Mouse (Mus musculus): ENCODE data around the gene Brca1.

GRCm38 (mm10) chr11:101587676-101588075, 35.9 kb upstream of the Brca1 start:
- TF ChIP-seq POLR2A (IDR thresholded peaks at IDR 0.05; ENCODE audit: control insufficient read depth, low read depth, low read length) = no peak
- no peak for TF ChIP-seq CTCF (IDR thresholded peaks at IDR 0.05; ENCODE audit: control insufficient read depth, insufficient read depth, insufficient replicate concordance, low read depth, low read length)
